Mouse (Mus musculus): ENCODE measurements around the gene Eif3i.

DNA sequence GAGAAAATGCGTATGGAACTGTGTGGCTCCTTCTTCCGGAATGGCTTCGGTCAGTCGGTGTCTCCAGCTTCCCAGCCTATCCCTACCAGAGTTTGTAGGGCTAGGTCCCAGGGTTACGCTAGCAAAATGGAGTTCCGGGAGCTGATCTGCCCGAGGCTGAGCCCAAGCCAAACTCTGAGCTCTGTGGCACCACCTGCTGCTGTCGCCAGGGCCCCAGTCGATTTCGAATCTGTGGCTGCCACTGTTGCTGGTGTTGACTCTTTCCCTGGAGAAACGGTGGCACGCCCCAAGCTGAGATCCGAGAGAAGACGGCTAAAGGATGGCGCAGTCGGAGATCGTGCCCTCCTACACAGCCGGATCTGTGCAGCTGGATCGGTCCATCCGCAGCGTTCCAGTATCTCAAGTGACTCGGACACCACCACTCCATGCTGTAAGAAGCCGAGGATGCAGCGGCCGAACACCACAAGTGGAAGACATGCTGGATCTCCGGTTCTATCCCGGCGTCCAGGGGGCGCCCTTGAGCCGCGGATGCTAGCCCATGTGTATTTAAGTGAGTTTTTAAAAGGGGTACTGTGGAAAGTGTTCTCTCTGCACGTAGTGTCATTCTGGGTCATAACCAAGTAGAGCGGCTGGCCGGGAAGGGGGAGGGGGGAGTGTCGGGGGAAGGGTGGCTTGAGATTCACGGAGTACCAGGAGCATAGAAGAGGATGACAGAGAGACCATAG is 15.4 kb downstream of the Eif3i start:
- TF ChIP-seq CTCF (IDR thresholded peaks at IDR 0.05; ENCODE audit: borderline replicate concordance, control insufficient read depth, extremely low read depth, insufficient read depth, low read length, poor library complexity) (peak; percentile 77; the same call in 1 of the 2 replicates), POLR2A (IDR thresholded peaks at IDR 0.05; ENCODE audit: control insufficient read depth, extremely low read depth, insufficient read depth, low read length, poor library complexity) (0 out of 2 replicates have a peak, but pooled peaks have one; percentile 46)

Measured in thymus, adult 2 months (tissue).